ENCODE assay signal across 15 mouse cellular contexts in the genomic region with DNA sequence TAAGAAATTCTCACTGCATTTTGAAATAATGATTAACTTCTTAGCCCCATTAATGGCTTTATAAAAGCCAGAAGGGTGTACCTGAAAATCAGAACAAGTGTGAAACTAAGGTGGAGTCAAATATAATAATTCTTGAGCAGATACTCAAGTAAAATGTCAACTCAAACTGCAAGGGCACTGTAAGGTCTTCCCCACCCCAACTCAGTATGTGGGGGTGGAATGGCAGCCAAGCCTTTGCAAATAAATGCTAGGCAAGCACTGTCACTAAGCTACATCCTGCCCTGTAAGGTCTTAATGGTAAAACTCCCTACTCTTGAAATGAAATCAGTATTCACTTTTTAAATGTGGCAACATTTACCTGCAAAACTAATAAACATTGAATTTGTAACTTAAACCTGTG. TPM values are rescaled to one million over a fixed set of nuclear protein-coding genes. Genes with fewer than 3 reads are reported as not detected.
DNase-seq lines count a peak whose midpoint lies in the region; ATAC-seq and TF ChIP-seq lines count a peak whose summit lies in the region.
"Had no signal": no experiment of that assay in that cellular context is flagged by ENCODE, and none has a peak within 500 bp of the region (broad histone marks: within the 10 kb centered on the region; RNA-seq: fewer than 3 reads in every experiment).

No protein-coding gene starts in this region.

- TF ChIP-seq POLR2A in heart, adult 2 months (IDR thresholded peaks at IDR 0.05; ENCODE audit: insufficient read depth, low read depth, low read length), result no peak

- no peak for TF ChIP-seq EP300 in heart, adult 2 months (IDR thresholded peaks at IDR 0.05; ENCODE audit: insufficient read depth, low read depth, low read length)

- H3K27ac ChIP-seq in heart, embryonic 16.5 days (ENCODE audit: low read length), result no peak overlapping the region
- no peak overlapping the region for H3K27ac ChIP-seq in heart, adult 2 months
- H3K27ac ChIP-seq in lung, embryonic 15.5 days, result no peak overlapping the region
- H3K27ac ChIP-seq in forebrain, embryonic 14.5 days (ENCODE audit: low read depth, low read length), result no peak overlapping the region
- H3K27ac ChIP-seq: kidney, postnatal 0 days; left cerebral cortex, adult 2 months had no signal

- no peaks in the 10 kb centered on the region for H3K27me3 ChIP-seq in heart, embryonic 16.5 days (ENCODE audit: control insufficient read depth, insufficient read depth, low read length)
- no peaks in the 10 kb centered on the region for H3K27me3 ChIP-seq in heart, adult 2 months (ENCODE audit: control insufficient read depth, insufficient read depth, low read length)
- no peaks in the 10 kb centered on the region for H3K27me3 ChIP-seq in lung, embryonic 15.5 days
- no peaks in the 10 kb centered on the region for H3K27me3 ChIP-seq in forebrain, embryonic 14.5 days (replicated peaks; ENCODE audit: control insufficient read depth, insufficient read depth, low read length)
- H3K27me3 ChIP-seq: heart, embryonic 12.5 days had no signal

- no peak for TF ChIP-seq CTCF in heart, adult 2 months (IDR thresholded peaks at IDR 0.05)

- H3K9ac ChIP-seq in heart, embryonic 16.5 days (ENCODE audit: low read length), result no peak overlapping the region
- no peak overlapping the region for H3K9ac ChIP-seq in heart, adult 2 months (ENCODE audit: low read depth, low read length)
- H3K9ac ChIP-seq in lung, embryonic 15.5 days, result no peak overlapping the region
- H3K9ac ChIP-seq in forebrain, embryonic 14.5 days (ENCODE audit: low read length), result no peak overlapping the region
- H3K9ac ChIP-seq: heart, embryonic 12.5 days had no signal

- no peak for DNase-seq in heart, adult 2 months
- DNase-seq in lung, adult 18-20 months, result no peak
- no peak for DNase-seq in forebrain, embryonic 14.5 days (ENCODE audit: low spot score)
- DNase-seq in frontal cortex, postnatal 10 days (ENCODE audit: low spot score in 2 of 2), result no peak
- DNase-seq in cerebellum, adult 11-12 months, result no peak
- DNase-seq: cerebellum, postnatal 14 days had no signal

- peaks cover 3% of the 10 kb centered on the region; the same call in 1 of the 2 replicates for H3K36me3 ChIP-seq in heart, embryonic 16.5 days (ENCODE audit: control insufficient read depth, insufficient read depth)
- H3K36me3 ChIP-seq in heart, adult 2 months (ENCODE audit: control insufficient read depth, insufficient read depth, low read length), result peaks cover 39% of the 10 kb centered on the region
- H3K36me3 ChIP-seq in lung, embryonic 15.5 days, result peaks cover 3% of the 10 kb centered on the region
- peaks cover 3% of the 10 kb centered on the region for H3K36me3 ChIP-seq in forebrain, embryonic 14.5 days (ENCODE audit: control insufficient read depth, insufficient read depth, low read length)

- H3K79me2 ChIP-seq in heart, adult 2 months (replicated peaks; ENCODE audit: control insufficient read depth, insufficient read depth, low read length), result peaks cover 3% of the 10 kb centered on the region; the same call in 1 of the 2 replicates

- no peak overlapping the region for H3K4me3 ChIP-seq in heart, embryonic 16.5 days (ENCODE audit: low read length)
- H3K4me3 ChIP-seq in heart, adult 2 months, result no peak overlapping the region
- H3K4me3 ChIP-seq in lung, embryonic 15.5 days, result no peak overlapping the region
- H3K4me3 ChIP-seq in forebrain, embryonic 14.5 days (ENCODE audit: low read depth, low read length), result no peak overlapping the region
- H3K4me3 ChIP-seq: heart, embryonic 12.5 days; left cerebral cortex, adult 2 months had no signal

- intact Hi-C loops in heart, adult 2 months (cut with DNase I), result loop anchor here (5.0 to 10.0 kb wide), 2 partner anchors 34 to 299 kb away; a partner anchor contains a TSS

- H3K9me3 ChIP-seq in heart, embryonic 16.5 days (replicated peaks; ENCODE audit: control insufficient read depth, low read length), result no peaks in the 10 kb centered on the region
- no peaks in the 10 kb centered on the region for H3K9me3 ChIP-seq in lung, embryonic 15.5 days
- H3K9me3 ChIP-seq in forebrain, embryonic 14.5 days (replicated peaks; ENCODE audit: control insufficient read depth, low read length), result no peaks in the 10 kb centered on the region
- H3K9me3 ChIP-seq: heart, embryonic 12.5 days had no signal

- ATAC-seq in heart, embryonic 16.5 days (replicated peaks; ENCODE audit: extremely low read depth, insufficient read depth, low FRiP score), result no peak
- ATAC-seq in lung, embryonic 15.5 days (ENCODE audit: borderline replicate concordance, extremely low read depth, low FRiP score, low TSS enrichment), result no peak
- ATAC-seq in CD4-positive, CD25-positive, alpha-beta regulatory T cell, adult 4 months, result peak; percentile 8
- ATAC-seq in forebrain, embryonic 14.5 days, result no peak

- H3K4me1 ChIP-seq in heart, embryonic 16.5 days (ENCODE audit: control insufficient read depth, insufficient read depth, low read length), result peaks cover 14% of the 10 kb centered on the region
- peaks cover 7% of the 10 kb centered on the region for H3K4me1 ChIP-seq in heart, adult 2 months (ENCODE audit: control insufficient read depth, insufficient read depth, low read length)
- H3K4me1 ChIP-seq in lung, embryonic 15.5 days, result peaks cover 22% of the 10 kb centered on the region
- peaks cover 17% of the 10 kb centered on the region for H3K4me1 ChIP-seq in forebrain, embryonic 14.5 days (ENCODE audit: control insufficient read depth, insufficient read depth, low read length)

- H3K4me2 ChIP-seq in heart, embryonic 16.5 days (ENCODE audit: low read depth, low read length), result peak overlapping the region; percentile 10; the same call in 1 of the 2 replicates
- H3K4me2 ChIP-seq in lung, embryonic 15.5 days, result peak overlapping the region; percentile 9
- H3K4me2 ChIP-seq in forebrain, embryonic 14.5 days (ENCODE audit: low read length), result peak overlapping the region; percentile 10; the same call in 1 of the 2 replicates

RNA-seq across cellular contexts. Expression of a gene that starts 4.2 kb away (rescaled TPM):
- polyA plus RNA-seq in heart, embryonic 16.5 days (2015; fragmentation: Nextera tagmentation; extraction: Ambion mirVana), result 34.8 and 37.5 TPM in 2 replicates
- 10 to 100 TPM; 29.6 to 33.6 TPM for total RNA-seq in heart, adult 2 months (2021)
- polyA plus RNA-seq in heart, adult 2 months (2012; rRNA removed), result 11.1 and 21.8 TPM in 2 replicates
- polyA plus RNA-seq in lung, embryonic 15.5 days (2015; fragmentation: Nextera tagmentation; extraction: Ambion mirVana), result 57.5 and 59.1 TPM in 2 replicates
- 10 to 100 TPM; 52.0 to 71.4 TPM for polyA plus RNA-seq in CD4-positive, CD25-positive, alpha-beta regulatory T cell, adult 4 months (2017; shearing (Covaris generic))
- 61.9 and 64.6 TPM in 2 replicates for polyA plus RNA-seq in forebrain, embryonic 14.5 days (2014; fragmentation: Nextera tagmentation; extraction: Ambion mirVana)

RNA-seq across cellular contexts. Expression of a gene that starts 10.5 kb away (rescaled TPM):
- polyA plus RNA-seq in heart, embryonic 16.5 days (2015; fragmentation: Nextera tagmentation; extraction: Ambion mirVana), result not detected in 2 replicates
- not detected for total RNA-seq in heart, adult 2 months (2021)
- not detected in 2 replicates for polyA plus RNA-seq in heart, adult 2 months (2012; rRNA removed)
- not detected in 2 replicates for polyA plus RNA-seq in lung, embryonic 15.5 days (2015; fragmentation: Nextera tagmentation; extraction: Ambion mirVana)
- not detected for polyA plus RNA-seq in CD4-positive, CD25-positive, alpha-beta regulatory T cell, adult 4 months (2017; shearing (Covaris generic))
- polyA plus RNA-seq in forebrain, embryonic 14.5 days (2014; fragmentation: Nextera tagmentation; extraction: Ambion mirVana), result not detected in 2 replicates
- total RNA-seq: left cerebral cortex, adult 2 months; megakaryocyte-erythroid progenitor cell, adult 5-6 weeks had no signal
- polyA plus RNA-seq: brain, embryonic 14.5 days; heart, embryonic 12.5 days; kidney, postnatal 0 days; small intestine, adult 2 months had no signal
